Mouse (Mus musculus) ovary, postnatal 36 days (tissue): ENCODE measurements around the gene Rapgef5.

Experiments
- DNase-seq: peaks from one replicate; pipeline ENCODE4 v3.0.0; 2022; ENCODE audit warnings: low spot score, mixed read lengths

Rapgef5 gene

GRCm38 (mm10) chr12:117612715-117613114 is 96.4 kb downstream of the Rapgef5 start:
- no peak for DNase-seq

- no peak for DNase-seq
Measured at GRCm38 (mm10) chr12:117619523-117620023, 103.3 kb downstream of the Rapgef5 start.

- DNase-seq = no peak
Measured at GRCm38 (mm10) chr12:117622972-117623371, 106.7 kb downstream of the Rapgef5 start.

GRCm38 (mm10) chr12:117627311-117627710 is 111.0 kb downstream of the Rapgef5 start:
- no peak for DNase-seq

GRCm38 (mm10) chr12:117628321-117629093 is 112.2 kb downstream of the Rapgef5 start:
- DNase-seq = no peak

GRCm38 (mm10) chr12:117632133-117632532 is 115.9 kb downstream of the Rapgef5 start:
- no peak for DNase-seq

GRCm38 (mm10) chr12:117636139-117636772 is 120.0 kb downstream of the Rapgef5 start:
- no peak for DNase-seq

GRCm38 (mm10) chr12:117636969-117637368 is 120.7 kb downstream of the Rapgef5 start:
- DNase-seq = peak; percentile 5

GRCm38 (mm10) chr12:117638833-117639232 is 122.6 kb downstream of the Rapgef5 start:
- DNase-seq = no peak

GRCm38 (mm10) chr12:117639356-117640121 is 123.3 kb downstream of the Rapgef5 start:
- peak; percentile 6 for DNase-seq

GRCm38 (mm10) chr12:117642512-117642911 is 126.2 kb downstream of the Rapgef5 start:
- DNase-seq = no peak

- DNase-seq = no peak
Measured at GRCm38 (mm10) chr12:117645771-117646170, 129.5 kb downstream of the Rapgef5 start.

GRCm38 (mm10) chr12:117653920-117654472 is 137.7 kb downstream of the Rapgef5 start:
- DNase-seq = no peak

- no peak for DNase-seq
Measured at GRCm38 (mm10) chr12:117656935-117657334, 140.7 kb downstream of the Rapgef5 start.

GRCm38 (mm10) chr12:117657766-117658165 is 141.5 kb downstream of the Rapgef5 start:
- no peak for DNase-seq

- no peak for DNase-seq
Measured at GRCm38 (mm10) chr12:117658821-117659220, 142.5 kb downstream of the Rapgef5 start.

- no peak for DNase-seq
Measured at GRCm38 (mm10) chr12:117660361-117660760, 144.1 kb downstream of the Rapgef5 start.

- DNase-seq = no peak
Measured at GRCm38 (mm10) chr12:117661871-117662270, 145.6 kb downstream of the Rapgef5 start.

GRCm38 (mm10) chr12:117663637-117664036 is 147.4 kb downstream of the Rapgef5 start:
- DNase-seq = no peak

GRCm38 (mm10) chr12:117664644-117665043 is 148.4 kb downstream of the Rapgef5 start:
- DNase-seq = no peak

- no peak for DNase-seq
Measured at GRCm38 (mm10) chr12:117666391-117666790, 150.1 kb downstream of the Rapgef5 start.
